Mouse (Mus musculus) ES-E14 (cell line): ENCODE measurements at regions not wholly inside any gene's neighbourhood (a gene's known extent, or its start where the extent isn't known, plus 50 kb on each side); places are given as distances from the start of the nearest gene placed in this dataset.

Source experiments
- CHD2 ChIP-seq: IDR thresholded peaks from 2 replicates; pipeline ENCODE4 v1.6.1; 2014; ENCODE audit warnings: mild to moderate bottlenecking, low read depth, low read length, inconsistent platforms
- MAFK ChIP-seq: IDR thresholded peaks from 2 replicates; pipeline ENCODE4 v1.6.1; 2014; ENCODE audit warnings: mild to moderate bottlenecking, low read depth, low read length, inconsistent platforms; ENCODE audit not compliant: insufficient read depth
- ZC3H11A ChIP-seq: IDR thresholded peaks from 2 replicates; pipeline ENCODE4 v1.6.1; 2012; ENCODE audit warnings: low read depth, mild to moderate bottlenecking, inconsistent platforms, low read length, borderline replicate concordance
- ZNF384 ChIP-seq: IDR thresholded peaks from 2 replicates; pipeline ENCODE4 v1.6.1; 2012; ENCODE audit warnings: low read depth, low read length, inconsistent platforms

- TF ChIP-seq CHD2 (no peak), ZC3H11A (no peak), ZNF384 (no peak), MAFK (no peak)
These were observed 207.5 kb downstream of the Fndc1 start for GRCm38 (mm10) chr17:7619641-7620040.
